Mouse (Mus musculus) ES-E14 (cell line): ENCODE results near the gene Lce3c. TPM values are rescaled to one million over a fixed set of nuclear protein-coding genes. Genes with fewer than 3 reads are reported as not detected.

Source experiments
- DNase-seq: peaks from one replicate; pipeline ENCODE4 v3.0.0-alpha.2; 2013; ENCODE audit warnings: low read depth, low spot score
- H3K27ac ChIP-seq: 2 replicates; pipeline ENCODE4 v1.5.1; 2012; ENCODE audit warnings: low read depth, mild to moderate bottlenecking, low read length, moderate library complexity, mixed read lengths; ENCODE audit not compliant: poor library complexity, insufficient read depth, severe bottlenecking
- H3K36me3 ChIP-seq: 2 replicates; pipeline ENCODE4 v1.6.1; 2012; ENCODE audit warnings: mild to moderate bottlenecking, low read length, moderate library complexity, mixed read lengths; ENCODE audit not compliant: control insufficient read depth, poor library complexity, insufficient read depth, severe bottlenecking
- H3K4me1 ChIP-seq, 2 experiments: fragments of 150-350 bp in 1 of 2; sonication (generic) in 1 of 2; 2 replicates each; pipeline ENCODE4 v1.6.1; 2012; ENCODE audit warnings: low read length in 2 of 2, mild to moderate bottlenecking in 1 of 2, mixed read lengths in 1 of 2; ENCODE audit not compliant: control insufficient read depth in 2 of 2, insufficient read depth in 2 of 2, poor library complexity in 1 of 2
- H3K4me3 ChIP-seq, 2 experiments: fragments of 150-350 bp in 1 of 2; sonication (generic) in 1 of 2; 2 replicates each; pipeline ENCODE4 v1.5.1; 2012; ENCODE audit warnings: low read length in 2 of 2, low read depth in 1 of 2, mild to moderate bottlenecking in 1 of 2, mixed read lengths in 1 of 2; ENCODE audit not compliant: insufficient read depth in 1 of 2, poor library complexity in 1 of 2, severe bottlenecking in 1 of 2
- H3K9ac ChIP-seq: 2 replicates; pipeline ENCODE4 v1.6.1; 2012; ENCODE audit warnings: low read depth, mild to moderate bottlenecking, low read length, mixed read lengths; ENCODE audit not compliant: poor library complexity, insufficient read depth, severe bottlenecking
- H3K9me3 ChIP-seq: fragments of 150-350 bp; sonication (generic); 2 replicates; pipeline ENCODE4 v1.6.1; 2012; ENCODE audit warnings: low read depth, mild to moderate bottlenecking, low read length; ENCODE audit not compliant: control insufficient read depth, insufficient read depth
- CHD2 ChIP-seq: IDR thresholded peaks from 2 replicates; pipeline ENCODE4 v1.6.1; 2014; ENCODE audit warnings: mild to moderate bottlenecking, low read depth, low read length, inconsistent platforms
- HCFC1 ChIP-seq: IDR thresholded peaks from 2 replicates; pipeline ENCODE4 v1.6.1; 2012; ENCODE audit warnings: low read length, inconsistent platforms, borderline replicate concordance; ENCODE audit not compliant: insufficient read depth
- MAFK ChIP-seq: IDR thresholded peaks from 2 replicates; pipeline ENCODE4 v1.6.1; 2014; ENCODE audit warnings: mild to moderate bottlenecking, low read depth, low read length, inconsistent platforms; ENCODE audit not compliant: insufficient read depth
- ZC3H11A ChIP-seq: IDR thresholded peaks from 2 replicates; pipeline ENCODE4 v1.6.1; 2012; ENCODE audit warnings: low read depth, mild to moderate bottlenecking, inconsistent platforms, low read length, borderline replicate concordance
- ZNF384 ChIP-seq: IDR thresholded peaks from 2 replicates; pipeline ENCODE4 v1.6.1; 2012; ENCODE audit warnings: low read depth, low read length, inconsistent platforms
- in situ Hi-C, 2 experiments: fragments of 600-800 bp; cut with MboI; formaldehyde crosslinking; loops; one replicate each; pipeline ENCODE4 v1.15.1; 2025; ENCODE audit warnings: low sequenced_read_pairs in 2 of 2, inconsistent platforms in 1 of 2; ENCODE audit not compliant: unreplicated experiment in 2 of 2
- total RNA-seq: library from RNA; depleted of rRNA; stranded (reverse); fragments of 300-350 nt; gene quantifications from 2 replicates; pipeline ENCODE4 v1.2.3, GENCODE M21; 2012

Lce3c gene
- total RNA-seq, 1 experiment = not detected

- peak; percentile 94 for TF ChIP-seq ZNF384
- no peak for TF ChIP-seq HCFC1
- Histone ChIP-seq H3K36me3 (no peaks in the 10 kb centered on the region), H3K4me1 (no peaks in the 10 kb centered on the region), H3K9me3 (no peaks in the 10 kb centered on the region), H3K4me3 (no peak overlapping the region), H3K9ac (no peak overlapping the region), H3K27ac (no peak overlapping the region)
- in situ Hi-C loops = loop anchor here in 1 of 2 experiments (25.0 kb wide), 1 partner anchor 130 kb away; no protein-coding TSS in a partner anchor
- DNase-seq = no peak
These were observed 36.7 kb upstream of the Lce3c start for GRCm38 (mm10) chr3:92907571-92907970.

GRCm38 (mm10) chr3:92920364-92920763, 23.9 kb upstream of the Lce3c start:
- DNase-seq = no peak
- no peak overlapping the region for H3K4me3 ChIP-seq
- H3K27ac ChIP-seq = no peak overlapping the region
- H3K4me1 ChIP-seq = no peaks in the 10 kb centered on the region
- H3K9ac ChIP-seq = no peak overlapping the region
- TF ChIP-seq MAFK (no peak), CHD2 (no peak), ZC3H11A (no peak), ZNF384 (no peak), HCFC1 (no peak)
- in situ Hi-C loops = loop anchor here in 1 of 2 experiments (25.0 kb wide), 1 partner anchor 117 kb away; no protein-coding TSS in a partner anchor
- H3K36me3 ChIP-seq = no peaks in the 10 kb centered on the region
- no peaks in the 10 kb centered on the region for H3K9me3 ChIP-seq

- in situ Hi-C loops = no loop called here
- no peak within 1 kb of the TSS for H3K9ac ChIP-seq
- no peak within 1 kb of the TSS for H3K4me3 ChIP-seq
- no peak for DNase-seq
- H3K27ac ChIP-seq = no peak within 1 kb of the TSS
- no peaks in the 10 kb centered on the region for H3K9me3 ChIP-seq
- TF ChIP-seq MAFK (no peak), CHD2 (no peak), ZC3H11A (no peak), ZNF384 (no peak), HCFC1 (no peak)
- H3K4me1 ChIP-seq = no peaks in the 10 kb centered on the region
- no peaks in the 10 kb centered on the region for H3K36me3 ChIP-seq
These were observed 18.2 kb upstream of the Lce3c start, which contains the start of gene Lce3a for GRCm38 (mm10) chr3:92926130-92926529. Gene Lce3a, minus strand, starts transcription at chr3:92926230.

- Histone ChIP-seq H3K4me1 (no peaks in the 10 kb centered on the region), H3K4me3 (no peak within 1 kb of the TSS), H3K9ac (no peak within 1 kb of the TSS), H3K36me3 (no peaks in the 10 kb centered on the region), H3K27ac (no peak within 1 kb of the TSS), H3K9me3 (no peaks in the 10 kb centered on the region)
- in situ Hi-C loops = no loop called here
- TF ChIP-seq ZNF384 (no peak), MAFK (no peak)
- no peak for DNase-seq
These were observed 11.6 kb upstream of the Lce3c start, which contains the start of gene Lce3b for GRCm38 (mm10) chr3:92932679-92933078. Gene Lce3b, plus strand, starts transcription at chr3:92932979.

- in situ Hi-C loops = no loop called here
- Histone ChIP-seq H3K9me3 (no peaks in the 10 kb centered on the region), H3K4me1 (no peaks in the 10 kb centered on the region), H3K9ac (no peak within 1 kb of the TSS), H3K4me3 (no peak within 1 kb of the TSS), H3K27ac (no peak within 1 kb of the TSS), H3K36me3 (no peaks in the 10 kb centered on the region)
- no peak for DNase-seq
- TF ChIP-seq HCFC1 = no peak
- TF ChIP-seq ZC3H11A = no peak
- no peak for TF ChIP-seq ZNF384
- TF ChIP-seq CHD2 = no peak
- TF ChIP-seq MAFK = no peak
These were observed 12.8 kb downstream of the Lce3c start, which contains the start of gene Lce3d for GRCm38 (mm10) chr3:92957090-92957489. Gene Lce3d, plus strand, starts transcription at chr3:92957390.
